Mouse (Mus musculus): ENCODE data around the gene Dnaja3. TPM values are rescaled to one million over a fixed set of nuclear protein-coding genes. Genes with fewer than 3 reads are reported as not detected.

Dnaja3 gene
- polyA plus RNA-seq (2012; rRNA removed): 13.6 and 18.8 TPM in 2 replicates
- 34.1 and 37.3 TPM in 2 replicates for polyA plus RNA-seq (2014; fragmentation: Nextera tagmentation; extraction: Ambion mirVana)

DNA sequence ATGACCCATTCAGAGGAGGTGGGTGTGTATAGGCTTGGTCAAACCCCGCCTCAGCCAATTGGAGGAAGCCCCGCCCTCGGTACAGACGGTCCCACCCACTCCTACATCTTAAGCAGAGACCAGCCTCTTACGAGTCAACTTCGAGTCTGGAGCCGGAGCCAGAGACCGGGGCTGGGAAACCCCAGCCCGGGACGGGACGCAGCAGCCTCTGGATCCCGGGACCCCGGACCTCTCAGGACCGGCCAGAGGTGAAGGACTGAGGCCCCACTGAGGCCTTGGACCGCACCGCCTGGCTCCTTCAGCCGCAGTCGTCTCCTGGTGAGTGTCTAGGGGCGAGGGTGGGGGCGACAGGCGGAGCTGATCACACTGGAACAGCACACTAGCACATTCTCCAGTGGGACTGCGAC lies at the start of gene Dnaja3, which contains the start of gene Vasn:
Dnaja3 (plus strand) TSS at position 159 of the 407 bp plus-strand sequence.
Vasn (plus strand) TSS at position 111 of the 407 bp plus-strand sequence.
- Histone ChIP-seq H3K9ac (replicated peaks) (peak within 1 kb of the TSS; percentile 62), H3K9me3 (ENCODE audit: control insufficient read depth, low read length) (no peaks in the 10 kb centered on the region), H3K27ac (no peak within 1 kb of the TSS; the same call in 1 of the 2 replicates), H3K4me3 (ENCODE audit: insufficient read depth in 1 of 2, low read depth in 2 of 2, low read length in 2 of 2) (peak within 1 kb of the TSS; percentile 53 to 57), H3K36me3 (replicated peaks; ENCODE audit: control insufficient read depth, insufficient read depth, low read depth) (no peaks in the 10 kb centered on the region), H3K27me3 (ENCODE audit: control insufficient read depth, insufficient read depth, low read length) (no peaks in the 10 kb centered on the region), H3K4me1 (replicated peaks; ENCODE audit: control insufficient read depth in 2 of 2, insufficient read depth in 2 of 2, low read length in 1 of 2) (peaks cover 10 to 22% of the 10 kb centered on the region in 2 experiments), H3K4me2 (ENCODE audit: low read depth) (peak within 1 kb of the TSS; percentile 87)
- under 1% methylated on average over 22 of the region's 22 CpGs for WGBS (ENCODE audit: insufficient replicate concordance)
- ATAC-seq (ENCODE audit: insufficient read depth) (peak; percentile 93), DNase-seq (ENCODE audit: low read depth in 3 of 3, low spot score in 3 of 3) (peak; percentile 75 to 76 (median 75))
- TF ChIP-seq CTCF (IDR thresholded peaks at IDR 0.05; ENCODE audit: low read depth): no peak
- TF ChIP-seq EP300 (IDR thresholded peaks at IDR 0.05; ENCODE audit: low read depth): no peak

DNA sequence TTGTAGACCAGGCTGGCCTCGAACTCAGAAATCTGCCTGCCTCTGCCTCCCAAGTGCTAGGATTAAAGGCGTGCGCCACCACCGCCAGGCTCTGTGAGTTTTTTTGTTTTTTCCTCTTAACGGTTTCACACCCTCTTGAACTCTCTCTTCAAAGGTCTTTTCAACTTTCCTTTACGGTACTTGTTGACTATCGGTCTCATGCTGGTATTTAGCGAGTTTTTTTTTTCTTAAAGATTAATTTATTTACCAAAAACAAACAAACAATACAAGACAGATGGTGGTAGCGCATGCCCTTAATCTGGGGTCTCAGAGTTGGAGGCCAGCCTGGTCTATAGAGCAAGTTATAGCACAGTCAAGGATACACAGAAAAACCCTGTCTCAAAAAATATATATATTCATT lies 49.6 kb upstream of the Dnaja3 start:
- Histone ChIP-seq H3K27me3 (ENCODE audit: control insufficient read depth, insufficient read depth, low read length) (peaks cover 32% of the 10 kb centered on the region), H3K9ac (replicated peaks) (no peak overlapping the region), H3K36me3 (replicated peaks; ENCODE audit: control insufficient read depth, insufficient read depth, low read depth) (no peaks in the 10 kb centered on the region), H3K4me1 (replicated peaks; ENCODE audit: control insufficient read depth in 2 of 2, insufficient read depth in 2 of 2, low read length in 1 of 2) (peaks cover 16 to 20% of the 10 kb centered on the region in 2 experiments), H3K4me3 (ENCODE audit: insufficient read depth in 1 of 2, low read depth in 2 of 2, low read length in 2 of 2) (no peak overlapping the region), H3K27ac (no peak overlapping the region), H3K4me2 (ENCODE audit: low read depth) (no peak overlapping the region), H3K9me3 (ENCODE audit: control insufficient read depth, low read length) (no peaks in the 10 kb centered on the region)
- ATAC-seq (ENCODE audit: insufficient read depth) (no peak), DNase-seq (ENCODE audit: low read depth in 3 of 3, low spot score in 3 of 3) (no peak)
- TF ChIP-seq CTCF (IDR thresholded peaks at IDR 0.05; ENCODE audit: low read depth) (no peak), EP300 (IDR thresholded peaks at IDR 0.05; ENCODE audit: low read depth) (no peak)
- 74% methylated on average over 9 of the region's 9 CpGs for WGBS (ENCODE audit: insufficient replicate concordance)

DNA sequence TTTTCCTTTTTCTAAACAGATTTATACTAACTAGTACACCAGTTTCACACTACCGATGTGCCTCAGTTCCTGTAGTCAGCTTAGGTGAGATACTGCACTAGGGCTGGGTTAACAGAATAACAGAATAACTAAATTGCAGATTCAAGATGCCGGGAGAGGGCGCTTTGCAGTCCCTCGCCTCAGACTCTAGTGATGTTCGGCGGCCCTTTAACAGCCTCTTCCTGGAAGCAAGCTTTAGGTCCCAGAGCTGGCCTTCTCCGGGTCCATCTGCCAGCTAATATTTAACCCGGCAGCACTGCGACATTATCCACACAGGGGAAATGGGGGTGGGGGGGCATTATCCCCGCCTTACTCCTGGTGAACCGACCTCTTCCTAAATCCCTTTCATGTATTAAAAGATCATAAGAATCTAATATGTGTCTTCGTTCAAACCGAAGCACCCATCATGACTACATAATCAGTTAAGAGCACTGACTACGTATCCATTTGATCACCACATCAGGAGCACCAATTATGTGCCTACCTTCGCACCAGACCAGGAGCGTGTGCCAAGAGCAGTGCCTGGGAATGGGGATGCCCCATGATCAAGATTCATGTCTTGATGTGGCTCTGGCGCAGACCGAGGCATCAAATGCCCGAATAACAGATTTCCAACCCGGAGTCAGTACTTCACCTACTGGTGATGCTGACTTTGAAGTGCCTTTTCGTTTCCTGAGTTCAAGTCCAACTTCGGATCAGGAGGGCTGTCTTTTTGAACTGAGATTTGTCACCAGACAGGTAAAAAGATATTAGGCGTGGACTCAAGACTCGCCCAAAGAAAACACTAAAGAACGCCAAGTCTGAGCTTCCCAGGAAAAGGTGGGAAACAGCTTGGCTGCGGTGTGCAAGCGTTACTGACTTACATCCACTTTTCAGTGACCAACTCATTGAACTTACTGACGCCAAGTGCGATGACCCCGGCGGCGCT lies 46.6 kb upstream of the Dnaja3 start:
- peaks cover 46% of the 10 kb centered on the region for H3K27me3 ChIP-seq (ENCODE audit: control insufficient read depth, insufficient read depth, low read length)
- ATAC-seq (ENCODE audit: insufficient read depth) (no peak), DNase-seq (ENCODE audit: low read depth in 3 of 3, low spot score in 3 of 3) (peak in 1 of 3 experiments; percentile 30)
- H3K4me1 ChIP-seq (replicated peaks; ENCODE audit: control insufficient read depth in 2 of 2, insufficient read depth in 2 of 2, low read length in 1 of 2): no peaks in the 10 kb centered on the region; a peak in 1 of 4 replicates
- H3K9me3 ChIP-seq (ENCODE audit: control insufficient read depth, low read length): no peaks in the 10 kb centered on the region
- peak overlapping the region; percentile 49 to 54 for H3K4me3 ChIP-seq (ENCODE audit: insufficient read depth in 1 of 2, low read depth in 2 of 2, low read length in 2 of 2)
- no peak overlapping the region for H3K27ac ChIP-seq
- no peak overlapping the region for H3K9ac ChIP-seq (replicated peaks)
- H3K4me2 ChIP-seq (ENCODE audit: low read depth): peak overlapping the region; percentile 61
- no peaks in the 10 kb centered on the region for H3K36me3 ChIP-seq (replicated peaks; ENCODE audit: control insufficient read depth, insufficient read depth, low read depth)
- WGBS (ENCODE audit: insufficient replicate concordance): 25% methylated on average over 32 of the region's 32 CpGs
- no peak for TF ChIP-seq EP300 (IDR thresholded peaks at IDR 0.05; ENCODE audit: low read depth)
- TF ChIP-seq CTCF (IDR thresholded peaks at IDR 0.05; ENCODE audit: low read depth): peak; percentile 52

DNA sequence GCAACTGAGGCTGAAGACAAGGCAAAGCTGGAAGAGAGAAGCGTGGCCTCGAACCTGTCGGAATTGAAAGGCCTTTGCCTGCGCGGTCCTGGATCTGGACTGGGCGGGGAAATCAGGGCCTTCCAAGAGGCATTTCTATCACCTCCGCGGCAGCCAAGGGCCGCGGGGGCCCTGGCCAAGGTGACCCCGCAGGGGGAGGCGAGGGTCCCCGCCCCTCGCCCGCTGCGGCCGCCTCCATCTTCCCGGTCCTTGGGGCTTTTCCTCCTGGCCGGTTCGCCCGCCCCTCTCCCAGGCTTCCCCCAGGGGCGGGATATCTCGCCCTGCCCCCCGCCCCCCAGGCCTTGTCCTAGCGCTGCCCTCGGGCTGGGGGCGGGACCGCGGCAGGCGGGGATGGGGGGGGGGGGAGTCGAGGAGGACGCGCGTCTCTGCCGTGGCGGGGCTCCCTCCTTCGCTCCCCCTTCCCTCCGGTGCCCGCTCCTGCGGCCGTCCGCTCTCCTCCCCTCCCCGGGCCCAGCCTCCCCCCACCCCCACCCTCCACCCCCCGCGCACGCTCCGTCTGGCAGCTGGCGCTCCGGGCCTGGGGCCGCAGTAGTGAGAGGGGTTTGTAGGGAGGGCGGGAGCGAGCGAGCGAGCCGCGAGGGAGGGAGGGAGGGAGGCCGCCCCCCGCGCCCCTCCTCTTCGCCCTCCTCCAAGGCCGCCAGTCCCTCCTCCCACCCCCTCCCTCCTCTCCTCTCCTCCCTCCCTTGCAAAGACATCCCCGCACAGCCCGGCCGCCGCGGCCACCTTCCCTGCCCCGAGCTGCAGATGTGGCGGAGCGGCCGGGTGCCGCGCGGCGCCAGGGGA lies 45.6 kb upstream of the Dnaja3 start, which contains the start of gene Glis2:
Glis2 (plus strand) TSS at position 743 of the 843 bp plus-strand sequence.
- H3K4me3 ChIP-seq (ENCODE audit: insufficient read depth in 1 of 2, low read depth in 2 of 2, low read length in 2 of 2): peak within 1 kb of the TSS; percentile 53 to 54
- ATAC-seq (ENCODE audit: insufficient read depth) (peak; percentile 58), DNase-seq (ENCODE audit: low read depth in 3 of 3, low spot score in 3 of 3) (no peak)
- H3K27ac ChIP-seq: no peak within 1 kb of the TSS
- no peaks in the 10 kb centered on the region for H3K9me3 ChIP-seq (ENCODE audit: control insufficient read depth, low read length)
- no peaks in the 10 kb centered on the region for H3K36me3 ChIP-seq (replicated peaks; ENCODE audit: control insufficient read depth, insufficient read depth, low read depth)
- peaks cover 46% of the 10 kb centered on the region for H3K27me3 ChIP-seq (ENCODE audit: control insufficient read depth, insufficient read depth, low read length)
- 1% methylated on average over 45 of the region's 74 CpGs for WGBS (ENCODE audit: insufficient replicate concordance)
- peak within 1 kb of the TSS; percentile 61 for H3K4me2 ChIP-seq (ENCODE audit: low read depth)
- no peak for TF ChIP-seq CTCF (IDR thresholded peaks at IDR 0.05; ENCODE audit: low read depth)
- no peak for TF ChIP-seq EP300 (IDR thresholded peaks at IDR 0.05; ENCODE audit: low read depth)
- H3K9ac ChIP-seq (replicated peaks): peak within 1 kb of the TSS; percentile 35
- no peaks in the 10 kb centered on the region; a peak in 1 of 4 replicates for H3K4me1 ChIP-seq (replicated peaks; ENCODE audit: control insufficient read depth in 2 of 2, insufficient read depth in 2 of 2, low read length in 1 of 2)
